Comparison of ENCODE assay signal across 9 mouse cellular contexts in genomic region chr13:20489698-20490417, GRCm38 (mm10).
A peak's percentile ranks its signal among the peaks of the same experiment; 100 is the strongest.
DNase-seq lines count a peak whose midpoint lies in the region; ATAC-seq and TF ChIP-seq lines count a peak whose summit lies in the region.
"Had no signal": no experiment of that assay in that cellular context is flagged by ENCODE, and none has a peak within 500 bp of the region (broad histone marks: within the 10 kb centered on the region; RNA-seq: fewer than 3 reads in every experiment).

No protein-coding gene starts in this region.

- no peaks in the 10 kb centered on the region for H3K4me1 ChIP-seq in kidney, adult 2 months (ENCODE audit: control insufficient read depth, insufficient read depth, low read length)
- H3K4me1 ChIP-seq in ES-E14 (ENCODE audit: control insufficient read depth in 2 of 2, insufficient read depth in 2 of 2, low read length in 2 of 2, poor library complexity in 1 of 2), result no peaks in the 10 kb centered on the region
- H3K4me1 ChIP-seq in lung, adult 2 months (ENCODE audit: control insufficient read depth, insufficient read depth, low read length), result peaks cover 6% of the 10 kb centered on the region; the same call in 1 of the 2 replicates
- peaks cover 9% of the 10 kb centered on the region for H3K4me1 ChIP-seq in neural tube, embryonic 15.5 days

- WGBS in kidney, adult 2 months, result 77% methylated on average over 8 of the region's 8 CpGs
- WGBS in lung, adult 2 months, result 37% methylated on average over 8 of the region's 8 CpGs
- WGBS in neural tube, embryonic 15.5 days, result 56% methylated on average over 8 of the region's 8 CpGs

- no peak overlapping the region for H3K27ac ChIP-seq in kidney, adult 2 months (ENCODE audit: insufficient read depth, low read depth, low read length)
- H3K27ac ChIP-seq in ES-E14 (ENCODE audit: insufficient read depth, low read depth, low read length, poor library complexity, severe bottlenecking), result no peak overlapping the region
- no peak overlapping the region for H3K27ac ChIP-seq in neural tube, embryonic 15.5 days (replicated peaks)

- TF ChIP-seq CTCF in kidney, adult 2 months (conservative IDR thresholded peaks at IDR 0.05; ENCODE audit: insufficient read depth, insufficient read length, low read depth, low read length), result 0 out of 2 replicates have a peak, but pooled peaks have one; percentile 8
- 0 out of 2 replicates have a peak, but pooled peaks have one; percentile 5 for TF ChIP-seq CTCF in lung, adult 2 months (IDR thresholded peaks at IDR 0.05; ENCODE audit: insufficient read depth, low read length)

- H3K27me3 ChIP-seq in kidney, adult 2 months (replicated peaks; ENCODE audit: control insufficient read depth, insufficient read depth, low read length), result no peaks in the 10 kb centered on the region
- H3K27me3 ChIP-seq in neural tube, embryonic 15.5 days (replicated peaks), result no peaks in the 10 kb centered on the region

- peak; percentile 27 for DNase-seq in kidney, adult 2 months
- DNase-seq in kidney, adult 8-10 months, result no peak
- peak; percentile 54 for DNase-seq in ES-E14 (ENCODE audit: low read depth, low spot score)
- DNase-seq in embryo, embryonic 11 days, result peak; percentile 77
- no peak for DNase-seq in lung, adult 2 months
- no peak for DNase-seq in spleen, postnatal 36 days (ENCODE audit: low spot score in 2 of 2)
- DNase-seq in left cerebral cortex, adult 18-20 months (ENCODE audit: low spot score in 2 of 2), result no peak

- H3K9me3 ChIP-seq in ES-E14 (ENCODE audit: control insufficient read depth, insufficient read depth, low read depth, low read length), result no peaks in the 10 kb centered on the region
- H3K9me3 ChIP-seq in neural tube, embryonic 15.5 days (replicated peaks), result no peaks in the 10 kb centered on the region

- no peak for TF ChIP-seq POLR2A in kidney, adult 2 months (IDR thresholded peaks at IDR 0.05; ENCODE audit: low read depth, low read length)
- no peak for TF ChIP-seq POLR2A in lung, adult 2 months (IDR thresholded peaks at IDR 0.05; ENCODE audit: borderline replicate concordance, extremely low read depth, low read depth, low read length)

- H3K4me2 ChIP-seq in neural tube, embryonic 15.5 days, result no peak overlapping the region

- H3K9ac ChIP-seq in ES-E14 (ENCODE audit: insufficient read depth, low read depth, low read length, poor library complexity, severe bottlenecking), result no peak overlapping the region
- H3K9ac ChIP-seq in neural tube, embryonic 15.5 days (replicated peaks), result no peak overlapping the region

- peak; percentile 45; the same call in 1 of the 2 replicates for ATAC-seq in neural tube, embryonic 15.5 days (ENCODE audit: low FRiP score)

- no peaks in the 10 kb centered on the region for H3K36me3 ChIP-seq in kidney, adult 2 months (ENCODE audit: control insufficient read depth, insufficient read depth, low read length)
- no peaks in the 10 kb centered on the region for H3K36me3 ChIP-seq in ES-E14 (ENCODE audit: control insufficient read depth, insufficient read depth, low read length, poor library complexity, severe bottlenecking)
- H3K36me3 ChIP-seq in neural tube, embryonic 15.5 days, result no peaks in the 10 kb centered on the region

- no peak overlapping the region for H3K4me3 ChIP-seq in kidney, adult 2 months (ENCODE audit: insufficient read depth, low read depth, low read length)
- no peak overlapping the region for H3K4me3 ChIP-seq in ES-E14 (ENCODE audit: insufficient read depth in 1 of 2, low read depth in 1 of 2, low read length in 2 of 2, poor library complexity in 1 of 2, severe bottlenecking in 1 of 2)
- H3K4me3 ChIP-seq in lung, adult 2 months (replicated peaks; ENCODE audit: extremely low read depth, low read depth, low read length), result no peak overlapping the region
- no peak overlapping the region for H3K4me3 ChIP-seq in neural tube, embryonic 15.5 days (replicated peaks)
- H3K4me3 ChIP-seq: myocyte had no signal

- in situ Hi-C loops in ES-E14 (cut with MboI; ENCODE audit: low sequenced_read_pairs in 2 of 2, unreplicated experiment in 2 of 2), result loop anchor here (5.0 to 25.0 kb wide), 2 partner anchors 178 kb away; no protein-coding TSS in a partner anchor

TF ChIP-seq in ES-E14, 5 proteins besides CTCF, POLR2A, EP300 and RAD21:
- TF ChIP-seq ZC3H11A (IDR thresholded peaks at IDR 0.05; ENCODE audit: borderline replicate concordance, low read depth, low read length) (peak; percentile 56; the same call in 1 of the 2 replicates), HCFC1 (IDR thresholded peaks at IDR 0.05; ENCODE audit: borderline replicate concordance, insufficient read depth, low read length) (no peak), CHD2 (IDR thresholded peaks at IDR 0.05; ENCODE audit: low read depth, low read length) (no peak)

Comparison
In these comparisons a context has a peak if more than half of its experiments do, and no peak if none do; other contexts are left out.
1. DNase-seq: peak in kidney, adult 2 months (single experiment), ES-E14 (single experiment) and embryo, embryonic 11 days (single experiment); none in kidney, adult 8-10 months (0 of 2), lung, adult 2 months (single experiment), spleen, postnatal 36 days (0 of 2) and left cerebral cortex, adult 18-20 months (0 of 2).